Mouse (Mus musculus) gastrocnemius, adult 18-20 months (tissue): ENCODE measurements around the gene Ncor1. TPM values are rescaled to one million over a fixed set of nuclear protein-coding genes. Genes with fewer than 3 reads are reported as not detected.
"Not testable (repeated sequence)": the region's sequence is repeated elsewhere in the genome, so short reads cannot be mapped to it uniquely, and the experiment has no call there.

Experiments used
- DNase-seq: peaks from one replicate; pipeline ENCODE4 v3.0.0; 2021; ENCODE audit warnings: low spot score
- long read RNA-seq, 2 experiments: library from polyadenylated mRNA; stranded (forward); transcript quantifications; one replicate each; pipeline ENCODE4 v2.0.0; 2021
- total RNA-seq, 2 experiments: library from RNA; stranded (reverse); gene quantifications; 2 replicates each; pipeline ENCODE4 v1.2.3; 2021

The Ncor1 gene
- total RNA-seq, result 100 to 1,000 TPM; 125 to 137 TPM
- long read RNA-seq, experiment 1, transcript Ncor1-203 (9 exons, 3,171 nt), result major isoform, 7 of 34 reads
- long read RNA-seq, experiment 1, partial matches to known transcripts, result 9 of 34 reads
- long read RNA-seq, experiment 1, other reads (novel, unspliced or antisense), result 18 of 34 reads
- long read RNA-seq, experiment 2, transcript Ncor1-203 (9 exons, 3,171 nt), result major isoform, 9 of 38 reads
- long read RNA-seq, experiment 2, partial matches to known transcripts, result 13 of 38 reads
- long read RNA-seq, experiment 2, other reads (novel, unspliced or antisense), result 16 of 38 reads

GRCm38 (mm10) chr11:62458276-62458724 lies at the start of gene Ncor1, which contains the start of gene Pigl:
Ncor1 (minus strand) TSS chr11:62458541.
Pigl (plus strand) TSS chr11:62458460.
- DNase-seq, result peak; percentile 81

- no peak for DNase-seq
Observed at GRCm38 (mm10) chr11:62507683-62508082, 49.3 kb upstream of the Ncor1 start.

- no peak for DNase-seq
Observed at GRCm38 (mm10) chr11:62500529-62500928, 42.2 kb upstream of the Ncor1 start.

GRCm38 (mm10) chr11:62498802-62499201 lies 40.5 kb upstream of the Ncor1 start:
- no peak for DNase-seq

GRCm38 (mm10) chr11:62497181-62497580 lies 38.8 kb upstream of the Ncor1 start:
- no peak for DNase-seq

- DNase-seq, result peak; percentile 30
Observed at GRCm38 (mm10) chr11:62496151-62496715, 37.9 kb upstream of the Ncor1 start.

- peak; percentile 39 for DNase-seq
Observed at GRCm38 (mm10) chr11:62495276-62495801, 37.0 kb upstream of the Ncor1 start.

- peak; percentile 34 for DNase-seq
Observed at GRCm38 (mm10) chr11:62494754-62495275, 36.5 kb upstream of the Ncor1 start.

GRCm38 (mm10) chr11:62493701-62494100 lies 35.4 kb upstream of the Ncor1 start:
- no peak for DNase-seq

GRCm38 (mm10) chr11:62487540-62488350 lies 29.4 kb upstream of the Ncor1 start:
- no peak for DNase-seq

- no peak for DNase-seq
Observed at GRCm38 (mm10) chr11:62486949-62487348, 28.6 kb upstream of the Ncor1 start.

- DNase-seq, result no peak
Observed at GRCm38 (mm10) chr11:62479581-62479980, 21.2 kb upstream of the Ncor1 start.

GRCm38 (mm10) chr11:62478931-62479330 lies 20.6 kb upstream of the Ncor1 start:
- DNase-seq, result no peak

GRCm38 (mm10) chr11:62476156-62476555 lies 17.8 kb upstream of the Ncor1 start:
- no peak for DNase-seq

GRCm38 (mm10) chr11:62473516-62473915 lies 15.2 kb upstream of the Ncor1 start:
- no peak for DNase-seq

- no peak for DNase-seq
Observed at GRCm38 (mm10) chr11:62470451-62470850, 12.1 kb upstream of the Ncor1 start.

GRCm38 (mm10) chr11:62467289-62467688 lies 8.9 kb upstream of the Ncor1 start:
- not testable (repeated sequence) for DNase-seq

- no peak for DNase-seq
Observed at GRCm38 (mm10) chr11:62466546-62466945, 8.2 kb upstream of the Ncor1 start.

- no peak for DNase-seq
Observed at GRCm38 (mm10) chr11:62465849-62466248, 7.5 kb upstream of the Ncor1 start.

GRCm38 (mm10) chr11:62464696-62465095 lies 6.4 kb upstream of the Ncor1 start:
- DNase-seq, result no peak

- DNase-seq, result no peak
Observed at GRCm38 (mm10) chr11:62463225-62463915, 5.0 kb upstream of the Ncor1 start.
